Mouse (Mus musculus): Measurements from ENCODE around the gene Inka2.

The Inka2 gene

GRCm38 (mm10) chr3:105726037-105726436, 21.6 kb downstream of the Inka2 start:
- DNase-seq (ENCODE audit: low spot score), result peak; percentile 73

- DNase-seq (ENCODE audit: low spot score), result no peak
Measured at GRCm38 (mm10) chr3:105732360-105732759, 28.0 kb downstream of the Inka2 start.

GRCm38 (mm10) chr3:105733538-105733937, 29.1 kb downstream of the Inka2 start:
- peak; percentile 53 for DNase-seq (ENCODE audit: low spot score)

GRCm38 (mm10) chr3:105735285-105735684, 30.9 kb downstream of the Inka2 start:
- no peak for DNase-seq (ENCODE audit: low spot score)

- DNase-seq (ENCODE audit: low spot score), result peak; percentile 26
Measured at GRCm38 (mm10) chr3:105736148-105736547, 31.7 kb downstream of the Inka2 start.

- DNase-seq (ENCODE audit: low spot score), result no peak
Measured at GRCm38 (mm10) chr3:105737070-105737469, 32.7 kb downstream of the Inka2 start.

DNA sequence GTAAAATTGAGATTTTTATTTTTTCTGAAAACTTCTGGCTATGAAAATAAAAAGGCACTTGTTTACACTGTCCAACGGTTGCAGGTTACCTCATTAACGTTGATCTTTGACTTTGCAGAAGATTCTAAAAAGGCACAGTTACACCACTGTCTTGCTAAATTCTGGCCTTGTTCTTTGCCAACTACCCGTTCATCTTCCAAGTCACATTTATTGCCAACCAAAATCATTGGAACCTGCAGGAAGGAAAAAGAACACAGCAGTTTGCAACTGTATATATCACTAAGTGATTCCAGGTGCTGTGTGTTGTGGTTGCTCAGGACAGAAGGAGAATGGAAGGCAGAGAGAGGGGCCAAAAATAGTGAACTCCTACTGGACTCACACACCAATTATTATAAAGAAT, 33.3 kb downstream of the Inka2 start:
- DNase-seq (ENCODE audit: low spot score), result no peak

DNA sequence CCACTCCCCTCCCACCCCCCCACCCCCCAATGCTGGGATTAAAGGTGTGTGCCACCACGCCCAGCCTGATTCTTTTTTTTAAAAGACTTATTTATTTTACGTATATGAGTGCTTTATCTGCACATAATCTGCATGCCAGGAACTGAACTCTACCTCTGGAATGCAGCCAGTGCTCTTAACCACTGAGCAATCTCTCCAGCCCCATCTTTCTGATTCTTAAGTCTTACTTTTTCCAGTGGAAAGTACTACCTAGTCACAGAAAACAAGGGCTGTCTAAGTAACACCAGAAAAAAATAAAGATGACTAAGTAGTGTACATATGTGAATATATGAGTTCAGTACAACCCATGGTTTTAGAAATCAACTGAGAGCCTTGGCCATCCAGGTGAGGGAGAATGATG, 42.1 kb downstream of the Inka2 start:
- DNase-seq (ENCODE audit: low spot score), result no peak

DNA sequence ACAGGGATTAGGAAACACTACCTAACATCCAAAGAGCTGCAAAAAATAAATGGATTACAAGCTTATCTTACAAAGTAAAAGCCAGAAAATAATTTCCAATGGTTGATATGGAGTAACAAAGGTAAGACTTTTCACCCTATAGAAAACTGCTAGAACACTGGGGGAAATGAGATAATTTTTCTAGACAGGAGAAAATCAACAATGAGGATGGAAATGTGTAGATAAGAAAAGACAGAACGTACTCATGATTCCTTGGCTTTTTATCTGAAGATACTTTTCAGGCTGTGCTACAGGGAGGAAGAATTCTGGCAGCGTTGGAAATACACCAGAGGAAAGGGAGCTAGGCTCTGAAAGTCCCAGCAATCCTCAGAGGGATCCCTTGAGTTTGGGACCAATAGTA, 46.4 kb downstream of the Inka2 start:
- DNase-seq (ENCODE audit: low spot score), result no peak

DNA sequence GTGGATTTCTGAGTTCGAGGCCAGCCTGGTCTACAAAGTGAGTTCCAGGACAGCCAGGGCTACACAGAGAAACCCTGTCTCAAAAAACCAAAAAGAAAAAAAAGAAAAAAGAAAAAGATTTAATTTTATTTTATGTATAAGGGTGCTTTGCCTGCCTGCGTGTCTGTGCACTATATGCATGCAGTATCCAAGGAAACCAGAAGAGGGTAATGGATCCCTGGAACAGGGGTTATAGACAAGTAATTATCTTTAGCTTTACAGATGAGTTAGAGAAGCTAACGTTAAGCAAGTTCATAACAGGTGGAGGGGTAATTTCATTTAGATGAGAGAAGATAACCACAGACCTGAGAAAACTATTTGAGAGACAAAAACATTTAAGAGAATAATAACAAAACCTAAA, 49.8 kb downstream of the Inka2 start:
- no peak for DNase-seq (ENCODE audit: low spot score)

DNA sequence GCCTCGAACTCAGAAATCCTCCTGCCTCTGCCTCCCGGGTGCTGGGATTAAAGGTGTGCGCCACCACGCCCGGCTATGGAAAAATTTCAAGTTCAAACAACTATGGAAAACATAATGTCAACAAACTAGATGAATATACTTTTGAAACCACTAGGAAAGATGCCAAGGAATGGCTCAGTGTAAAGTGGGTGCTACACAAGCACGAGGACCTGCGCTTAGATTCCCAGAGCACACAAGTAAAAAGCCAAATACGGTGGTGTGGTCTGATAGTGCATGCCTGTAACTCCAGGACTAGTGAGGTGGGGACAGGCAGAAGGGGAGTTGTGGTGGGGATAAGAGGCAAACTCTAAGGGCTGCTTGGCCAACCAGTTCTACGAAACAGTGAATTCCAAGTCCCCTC, 50.7 kb downstream of the Inka2 start:
- DNase-seq (ENCODE audit: low spot score), result peak; percentile 65

DNA sequence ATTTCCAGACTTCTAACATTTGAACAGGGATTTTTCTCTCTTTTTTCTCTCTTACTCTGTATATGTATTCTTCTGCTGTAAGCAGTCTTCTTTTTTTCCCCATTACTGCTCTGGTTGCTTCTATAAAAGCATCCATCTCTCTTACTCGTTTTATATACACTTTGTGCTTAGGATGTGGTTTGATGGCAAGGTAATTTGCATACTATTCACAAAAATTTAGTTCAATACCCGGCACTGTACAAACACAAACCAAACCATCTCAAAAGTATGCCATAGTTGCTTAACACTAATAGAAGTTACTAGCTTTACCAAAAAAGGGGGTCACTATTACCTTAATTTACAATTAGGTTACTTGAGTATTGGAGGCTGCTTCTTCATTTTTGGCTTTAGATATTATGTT, 52.1 kb downstream of the Inka2 start:
- no peak for DNase-seq (ENCODE audit: low spot score)

GRCm38 (mm10) chr3:105757323-105758083, 53.1 kb downstream of the Inka2 start:
- DNase-seq (ENCODE audit: low spot score), result no peak

- no peak for DNase-seq (ENCODE audit: low spot score)
Measured at GRCm38 (mm10) chr3:105758098-105758497, 53.7 kb downstream of the Inka2 start.

DNA sequence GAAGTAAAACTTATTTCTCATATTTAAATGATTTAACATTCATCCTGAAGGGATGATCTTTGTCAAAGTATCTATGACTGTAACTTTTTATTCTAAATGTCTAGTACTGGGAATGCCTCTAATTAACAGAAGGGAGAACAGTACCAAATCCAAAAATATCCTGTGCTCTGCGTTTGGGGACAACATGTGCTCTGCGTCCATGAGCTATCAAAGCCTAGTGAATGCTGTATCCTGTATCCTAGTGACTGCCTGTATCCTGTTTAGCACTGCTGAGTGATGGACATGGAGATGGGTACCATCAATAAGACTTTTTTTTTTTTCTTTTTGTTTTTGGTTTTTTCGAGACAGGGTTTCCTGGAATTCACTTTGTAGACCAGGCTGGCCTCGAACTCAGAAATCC, 54.3 kb downstream of the Inka2 start:
- DNase-seq (ENCODE audit: low spot score), result no peak

GRCm38 (mm10) chr3:105760063-105760462, 55.7 kb downstream of the Inka2 start:
- no peak for DNase-seq (ENCODE audit: low spot score)

- no peak for DNase-seq (ENCODE audit: low spot score)
Measured at GRCm38 (mm10) chr3:105763132-105763851, 58.9 kb downstream of the Inka2 start.

DNA sequence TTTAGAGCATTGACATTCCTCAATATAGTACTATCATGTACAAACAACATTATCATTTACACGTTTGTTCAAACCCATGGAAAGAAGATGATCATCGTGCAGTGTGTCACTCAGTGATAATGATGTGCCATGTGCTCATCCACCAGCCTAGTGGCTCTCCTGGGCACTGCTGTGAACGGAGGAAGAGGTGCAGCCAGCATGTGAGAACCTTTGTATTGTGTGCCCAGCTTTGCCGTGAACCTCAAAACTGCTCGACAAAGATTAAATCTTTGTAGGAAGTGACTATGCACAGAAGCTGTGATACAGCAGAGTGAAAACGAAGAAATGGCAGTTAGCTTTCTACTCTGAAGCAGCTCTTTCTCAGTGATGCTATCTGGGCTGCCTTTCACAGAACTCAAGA, 64.1 kb downstream of the Inka2 start:
- no peak for DNase-seq (ENCODE audit: low spot score)

DNA sequence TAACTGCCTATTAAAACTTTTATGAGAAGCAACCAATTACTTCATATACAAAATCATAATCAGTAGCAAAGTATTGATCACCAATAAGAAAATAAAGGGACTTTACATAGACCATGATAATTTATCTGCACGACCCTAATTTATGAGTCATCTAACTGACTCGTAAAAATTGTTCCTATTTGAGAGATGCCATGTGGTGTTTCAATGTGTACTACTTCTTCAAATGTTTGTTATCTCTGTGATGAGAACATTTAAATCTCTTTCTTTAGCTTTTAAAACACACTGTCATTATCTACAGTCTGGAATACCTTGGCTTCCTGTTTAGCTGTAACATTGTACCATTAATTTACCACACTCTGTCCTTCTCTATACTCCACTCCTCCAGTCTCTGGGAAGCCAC, 65.0 kb downstream of the Inka2 start:
- no peak for DNase-seq (ENCODE audit: low spot score)

Measured in lung, postnatal 25 days (tissue).